Mouse (Mus musculus) ovary, postnatal 10 days (tissue): ENCODE results near the gene Casz1.

Source experiments
- DNase-seq: peaks from one replicate; pipeline ENCODE4 v3.0.0; 2022; ENCODE audit warnings: low spot score

The Casz1 gene

DNA sequence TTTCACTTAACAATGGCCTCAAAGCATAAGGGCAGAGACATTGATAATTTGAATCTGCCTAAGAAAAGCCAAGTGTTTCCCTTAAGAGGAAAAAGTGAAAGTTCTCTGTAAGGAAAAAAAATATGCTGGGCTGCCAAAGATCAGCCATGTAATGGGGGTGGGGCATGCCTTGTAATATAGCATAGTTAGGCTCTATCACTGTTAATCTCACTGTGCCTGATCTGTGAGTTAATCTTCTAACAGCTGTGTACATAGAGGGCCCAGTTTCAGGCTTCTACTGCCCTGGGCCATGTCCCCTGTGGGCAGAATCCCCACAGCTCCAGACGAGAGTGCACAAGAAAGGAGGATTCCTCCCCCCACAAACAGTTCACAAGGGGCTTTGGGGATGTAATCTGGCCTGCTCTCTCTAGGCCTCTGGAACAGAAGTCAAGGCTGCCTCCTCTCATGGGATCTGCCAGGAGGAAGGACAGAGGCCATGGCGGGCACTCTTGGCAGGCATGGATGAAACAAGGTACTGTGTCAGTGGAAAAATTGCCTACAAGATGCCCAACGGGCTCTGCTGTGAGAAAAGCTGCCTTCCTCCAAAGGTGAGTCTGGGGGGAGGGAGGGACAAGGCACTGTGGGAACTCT lies 167.5 kb downstream of the Casz1 start:
- no peak for DNase-seq

DNA sequence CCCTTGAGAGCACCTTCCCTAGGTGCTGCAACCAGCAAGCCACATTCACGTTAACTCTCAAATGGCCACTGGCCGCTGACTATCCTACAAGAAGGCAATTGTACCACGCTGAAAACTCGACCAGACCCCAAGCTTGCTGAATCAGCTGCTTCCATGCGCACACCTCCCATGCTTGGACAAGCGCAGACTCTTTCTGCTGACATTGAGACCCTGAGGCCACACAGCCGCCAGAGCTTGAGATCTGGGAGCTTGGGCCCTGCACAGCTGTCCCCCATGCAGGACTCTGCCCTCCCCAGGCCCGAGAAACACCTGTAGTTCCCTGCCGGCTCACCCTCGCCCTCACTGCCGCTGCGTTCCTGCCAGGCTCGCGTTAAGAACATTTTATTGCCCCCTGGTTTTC lies 168.5 kb downstream of the Casz1 start:
- no peak for DNase-seq

GRCm38 (mm10) chr4:148973387-148973786 lies 169.2 kb downstream of the Casz1 start:
- DNase-seq, result no peak

GRCm38 (mm10) chr4:148974833-148975232 lies 170.6 kb downstream of the Casz1 start:
- DNase-seq, result no peak

DNA sequence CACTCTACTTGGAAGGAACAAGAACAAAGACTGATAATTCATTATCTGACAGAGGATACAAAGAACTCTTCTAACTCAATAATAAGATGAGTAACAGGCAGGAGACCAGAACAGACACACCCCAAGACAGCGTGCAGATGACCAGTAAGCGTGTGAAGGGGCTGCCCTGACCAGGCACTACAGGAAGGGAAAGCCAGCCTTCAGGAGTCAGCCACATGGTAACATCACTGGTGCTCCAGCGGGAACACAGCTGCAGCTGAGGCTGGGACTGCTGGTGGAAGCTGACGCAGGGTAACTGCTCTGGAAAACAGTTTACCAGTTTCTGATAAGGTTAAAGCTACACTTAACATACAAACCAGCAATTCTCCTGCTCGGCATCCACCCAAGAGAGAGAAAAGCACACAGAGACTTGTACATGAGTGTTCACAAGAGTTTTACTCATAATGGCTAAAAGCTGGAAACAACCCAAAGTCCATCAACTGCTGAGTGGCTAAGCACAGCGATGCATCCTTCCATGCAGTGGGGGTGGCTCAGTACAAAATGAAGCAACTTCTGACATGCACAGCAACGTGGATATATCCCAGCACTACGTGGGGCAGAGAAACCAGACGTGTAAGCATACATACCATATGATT lies 174.1 kb downstream of the Casz1 start:
- DNase-seq, result no peak

- no peak for DNase-seq
These were observed 174.7 kb downstream of the Casz1 start for GRCm38 (mm10) chr4:148978926-148979325.

DNA sequence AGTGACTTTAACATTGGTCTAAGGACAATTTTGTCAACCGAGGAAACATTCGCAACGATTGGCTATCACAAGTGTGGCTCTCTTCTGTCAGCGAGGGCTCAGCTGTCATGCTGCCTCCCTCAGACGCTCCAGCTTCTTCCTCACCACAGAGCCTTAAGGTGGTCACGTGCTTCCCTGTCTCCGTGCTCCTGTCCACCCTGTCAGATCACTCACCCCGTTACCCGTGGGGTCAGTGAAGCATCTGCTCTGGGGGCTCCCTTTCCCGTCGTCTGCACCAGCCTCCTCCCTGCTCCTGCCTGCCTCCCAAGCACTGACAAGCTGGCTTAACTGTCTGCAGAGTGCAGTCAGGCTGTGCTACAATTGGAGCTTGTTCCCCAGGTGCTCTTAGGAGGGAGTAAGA lies 175.6 kb downstream of the Casz1 start:
- DNase-seq, result no peak

GRCm38 (mm10) chr4:148982274-148982673 lies 178.0 kb downstream of the Casz1 start:
- DNase-seq, result no peak

DNA sequence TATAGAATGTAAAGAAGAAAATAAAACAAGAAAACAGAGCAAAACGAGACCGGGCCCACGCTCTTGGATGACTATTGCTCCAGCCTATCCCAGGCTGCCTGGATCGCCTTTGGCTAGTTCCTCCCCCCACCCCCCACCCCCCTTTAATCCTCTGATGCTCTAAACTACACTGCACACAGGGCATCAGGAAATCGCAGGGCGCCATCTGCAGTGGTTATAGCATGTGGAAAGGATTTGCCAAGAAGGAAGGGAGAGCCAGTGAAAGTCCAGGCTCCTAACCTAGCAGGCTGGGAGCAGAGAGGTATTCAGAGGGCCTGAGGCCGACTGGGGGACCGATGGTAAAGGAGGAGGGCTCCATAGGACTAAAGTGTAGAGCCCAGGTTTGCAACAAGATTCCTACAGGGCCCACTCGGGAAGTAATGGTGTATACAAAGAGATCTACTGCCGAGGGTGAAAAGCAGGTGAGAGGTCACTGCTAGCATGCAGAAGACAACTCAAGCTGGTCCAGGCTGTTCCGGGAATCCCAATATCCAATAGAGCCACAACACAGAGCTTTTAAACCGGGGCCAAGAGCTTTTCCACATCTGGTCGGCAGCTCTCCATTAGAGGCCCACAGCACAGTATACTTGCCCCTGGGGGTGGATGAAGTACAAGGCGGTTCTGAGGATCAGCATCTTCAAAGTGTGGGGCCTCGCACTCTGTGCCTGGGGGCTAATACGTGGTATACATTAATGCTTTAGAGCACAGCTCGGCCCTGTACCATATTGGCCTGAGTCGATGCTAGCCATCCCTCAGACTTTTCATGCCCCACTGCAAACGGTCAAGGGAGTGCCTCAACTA lies 180.7 kb downstream of the Casz1 start:
- DNase-seq, result no peak

GRCm38 (mm10) chr4:148985541-148986476 lies 181.6 kb downstream of the Casz1 start:
- no peak for DNase-seq

DNA sequence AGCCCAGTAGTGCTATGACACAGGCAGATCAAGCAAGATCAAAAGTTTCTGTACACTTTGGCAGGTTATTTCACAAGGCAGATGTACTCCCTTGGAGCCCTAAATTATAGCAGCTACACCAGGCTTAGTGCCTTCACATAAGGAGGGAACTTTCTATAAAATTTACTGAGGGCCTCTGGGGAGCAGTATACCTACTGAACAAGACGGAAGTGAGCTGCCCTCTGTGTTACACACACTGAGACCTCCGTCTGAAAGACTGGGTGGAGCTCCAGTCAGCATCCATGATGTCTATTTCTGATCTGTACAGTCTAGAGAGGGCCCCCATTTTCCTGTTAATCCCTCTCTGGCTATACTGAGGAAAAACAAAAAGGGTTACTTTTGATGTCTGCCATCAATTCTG lies 185.8 kb downstream of the Casz1 start:
- no peak for DNase-seq

GRCm38 (mm10) chr4:148993948-148994347 lies 189.7 kb downstream of the Casz1 start:
- no peak for DNase-seq

- no peak for DNase-seq
These were observed 196.5 kb downstream of the Casz1 start for GRCm38 (mm10) chr4:149000746-149001145.

DNA sequence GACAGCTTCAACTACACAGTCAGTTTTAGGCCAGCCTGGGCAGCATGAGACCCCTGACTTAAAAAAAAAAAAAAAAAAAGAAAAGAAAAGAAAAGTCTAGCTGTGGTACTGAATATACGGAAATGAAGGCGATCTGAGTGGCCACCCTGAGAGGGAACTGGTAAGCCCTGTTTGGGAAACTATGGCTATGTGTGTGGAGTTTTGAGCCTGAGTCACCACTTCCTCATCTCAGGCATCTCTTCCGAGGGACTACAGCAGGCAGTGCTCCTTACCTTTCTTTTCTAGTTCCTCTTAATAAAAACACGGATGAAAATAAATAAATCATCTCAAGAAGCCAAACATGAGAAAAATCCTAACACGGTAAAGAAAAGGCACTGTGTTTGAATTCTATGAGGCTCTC lies 197.3 kb downstream of the Casz1 start:
- DNase-seq, result no peak

GRCm38 (mm10) chr4:149002441-149003093 lies 198.3 kb downstream of the Casz1 start:
- no peak for DNase-seq
